ENCODE assay signal across 8 mouse cellular contexts in the genomic region with DNA sequence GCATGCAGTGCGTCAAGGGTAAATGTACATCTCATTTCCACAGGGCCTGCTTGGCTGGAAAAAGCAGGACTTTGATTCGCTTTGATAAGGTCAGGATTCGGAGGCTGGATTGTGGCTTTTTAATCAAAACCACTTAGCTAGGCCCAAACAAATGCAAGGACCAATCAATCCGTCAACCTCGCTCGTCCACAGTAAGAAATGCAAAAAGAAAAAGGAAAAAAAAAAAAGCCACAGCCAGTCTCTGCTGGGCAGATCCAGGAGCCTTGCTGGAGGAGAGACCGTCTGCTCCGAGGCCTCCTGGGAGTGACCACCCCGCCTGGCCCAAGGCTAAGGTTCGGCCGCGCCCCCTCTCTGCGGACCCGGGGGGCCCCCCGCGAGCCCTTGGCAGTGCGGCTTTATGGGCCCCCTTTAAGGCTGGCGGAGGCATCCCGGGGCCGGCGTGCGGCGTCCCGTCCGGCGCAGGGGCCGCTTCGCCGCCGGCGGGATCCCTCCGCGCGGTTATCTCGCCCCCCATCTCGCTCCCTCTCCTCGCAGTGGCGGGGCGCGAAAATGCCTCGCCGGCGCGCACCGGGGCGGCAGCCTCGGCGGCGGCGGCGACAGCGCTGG. TPM values are rescaled to one million over a fixed set of nuclear protein-coding genes. Genes with fewer than 3 reads are reported as not detected.
DNase-seq lines count a peak whose midpoint lies in the region; ATAC-seq and TF ChIP-seq lines count a peak whose summit lies in the region.

A gene (plus strand): TSS at position 223 of the 606 bp plus-strand sequence.

- no peak; the same call in 1 of the 2 replicates for TF ChIP-seq POLR2A in testis, adult 2 months (IDR thresholded peaks at IDR 0.05; ENCODE audit: control insufficient read depth, low read depth, low read length)

- ATAC-seq in lung, postnatal 0 days, result no peak
- ATAC-seq in embryonic facial prominence, embryonic 15.5 days (ENCODE audit: insufficient number of reproducible peaks, low FRiP score, low TSS enrichment, low read depth), result no peak; the same call in 1 of the 2 replicates
- ATAC-seq in hindbrain, embryonic 15.5 days (ENCODE audit: low FRiP score, low read depth), result no peak
- ATAC-seq in liver, embryonic 13.5 days (ENCODE audit: low read depth), result no peak

- DNase-seq in lung, postnatal 0 days (ENCODE audit: low spot score), result no peak
- DNase-seq in lung, postnatal 14 days, result no peak
- DNase-seq in liver, embryonic 13.5 days, result no peak
- no peak for DNase-seq in layer of hippocampus, postnatal 25 days (ENCODE audit: extremely low spot score in 1 of 2, low spot score in 1 of 2)
- no peak for DNase-seq in layer of hippocampus, adult 18-20 months (ENCODE audit: low spot score in 2 of 2)

- H3K4me3 ChIP-seq in lung, postnatal 0 days (ENCODE audit: low read depth, low read length), result peak within 1 kb of the TSS; percentile 44
- peak within 1 kb of the TSS; percentile 50 for H3K4me3 ChIP-seq in embryonic facial prominence, embryonic 15.5 days (replicated peaks)
- H3K4me3 ChIP-seq in hindbrain, embryonic 15.5 days, result peak within 1 kb of the TSS; percentile 36
- peak within 1 kb of the TSS; percentile 50 for H3K4me3 ChIP-seq in liver, embryonic 13.5 days (replicated peaks)
- peak within 1 kb of the TSS; percentile 74 for H3K4me3 ChIP-seq in testis, adult 2 months (ENCODE audit: control insufficient read depth, low read depth, low read length)

- H3K4me1 ChIP-seq in lung, postnatal 0 days (ENCODE audit: insufficient read depth, low read depth, low read length), result peaks cover 3% of the 10 kb centered on the region; the same call in 1 of the 2 replicates
- peaks cover 18% of the 10 kb centered on the region for H3K4me1 ChIP-seq in embryonic facial prominence, embryonic 15.5 days
- peaks cover 11% of the 10 kb centered on the region for H3K4me1 ChIP-seq in hindbrain, embryonic 15.5 days (replicated peaks)
- H3K4me1 ChIP-seq in liver, embryonic 13.5 days (replicated peaks), result peaks cover 13% of the 10 kb centered on the region
- H3K4me1 ChIP-seq in testis, adult 2 months (ENCODE audit: control insufficient read depth, insufficient read depth, low read length), result peaks cover 16% of the 10 kb centered on the region

- TF ChIP-seq EP300 in lung, postnatal 0 days (IDR thresholded peaks at IDR 0.05), result no peak

- no peak within 1 kb of the TSS for H3K9ac ChIP-seq in lung, postnatal 0 days (replicated peaks; ENCODE audit: low read depth)
- peak within 1 kb of the TSS; percentile 28; the same call in 1 of the 2 replicates for H3K9ac ChIP-seq in embryonic facial prominence, embryonic 15.5 days
- H3K9ac ChIP-seq in hindbrain, embryonic 15.5 days, result no peak within 1 kb of the TSS
- no peak within 1 kb of the TSS for H3K9ac ChIP-seq in liver, embryonic 13.5 days

- H3K27ac ChIP-seq in lung, postnatal 0 days (ENCODE audit: low read length), result no peak within 1 kb of the TSS
- peak within 1 kb of the TSS; percentile 55 for H3K27ac ChIP-seq in embryonic facial prominence, embryonic 15.5 days (replicated peaks)
- H3K27ac ChIP-seq in hindbrain, embryonic 15.5 days (replicated peaks), result 0 out of 2 replicates have a peak within 1 kb of the TSS, but pooled peaks have one; percentile 0
- no peak within 1 kb of the TSS for H3K27ac ChIP-seq in liver, embryonic 13.5 days
- peak within 1 kb of the TSS; percentile 71 for H3K27ac ChIP-seq in testis, adult 2 months (ENCODE audit: control insufficient read depth, insufficient read depth, low read depth, low read length)

- WGBS in lung, postnatal 0 days, result 1% methylated on average over 25 of the region's 52 CpGs
- WGBS in embryonic facial prominence, embryonic 15.5 days, result under 1% methylated on average over 52 of the region's 52 CpGs
- under 1% methylated on average over 48 of the region's 52 CpGs for WGBS in hindbrain, embryonic 15.5 days
- 2% methylated on average over 37 of the region's 52 CpGs for WGBS in liver, embryonic 13.5 days (ENCODE audit: insufficient replicate concordance)

- H3K9me3 ChIP-seq in lung, postnatal 0 days (ENCODE audit: low read length), result no peaks in the 10 kb centered on the region
- no peaks in the 10 kb centered on the region for H3K9me3 ChIP-seq in embryonic facial prominence, embryonic 15.5 days (replicated peaks)
- no peaks in the 10 kb centered on the region for H3K9me3 ChIP-seq in hindbrain, embryonic 15.5 days
- no peaks in the 10 kb centered on the region for H3K9me3 ChIP-seq in liver, embryonic 13.5 days (replicated peaks)

- H3K4me2 ChIP-seq in lung, postnatal 0 days (replicated peaks; ENCODE audit: low read depth, low read length), result peak within 1 kb of the TSS; percentile 72
- peak within 1 kb of the TSS; percentile 84 for H3K4me2 ChIP-seq in embryonic facial prominence, embryonic 15.5 days (replicated peaks)
- peak within 1 kb of the TSS; percentile 50 for H3K4me2 ChIP-seq in hindbrain, embryonic 15.5 days
- H3K4me2 ChIP-seq in liver, embryonic 13.5 days, result peak within 1 kb of the TSS; percentile 61

- no peaks in the 10 kb centered on the region for H3K36me3 ChIP-seq in lung, postnatal 0 days (ENCODE audit: insufficient read depth, low read length)
- no peaks in the 10 kb centered on the region for H3K36me3 ChIP-seq in embryonic facial prominence, embryonic 15.5 days
- no peaks in the 10 kb centered on the region for H3K36me3 ChIP-seq in hindbrain, embryonic 15.5 days
- H3K36me3 ChIP-seq in liver, embryonic 13.5 days, result no peaks in the 10 kb centered on the region
- no peaks in the 10 kb centered on the region; the same call in 1 of the 2 replicates for H3K36me3 ChIP-seq in testis, adult 2 months (ENCODE audit: control insufficient read depth, insufficient read depth, low read length)

- H3K27me3 ChIP-seq in lung, postnatal 0 days (replicated peaks; ENCODE audit: insufficient read depth, low read length), result peaks cover 89% of the 10 kb centered on the region
- peaks cover 94% of the 10 kb centered on the region for H3K27me3 ChIP-seq in embryonic facial prominence, embryonic 15.5 days
- peaks cover 87% of the 10 kb centered on the region for H3K27me3 ChIP-seq in hindbrain, embryonic 15.5 days
- H3K27me3 ChIP-seq in liver, embryonic 13.5 days, result peaks cover 99% of the 10 kb centered on the region
- H3K27me3 ChIP-seq in testis, adult 2 months (ENCODE audit: control insufficient read depth, insufficient read depth, low read length), result no peaks in the 10 kb centered on the region

- TF ChIP-seq CTCF in lung, postnatal 0 days (IDR thresholded peaks at IDR 0.05), result no peak
- TF ChIP-seq CTCF in testis, adult 2 months (IDR thresholded peaks at IDR 0.05; ENCODE audit: control insufficient read depth, insufficient read depth, insufficient replicate concordance, low read depth, low read length), result no peak

RNA-seq across cellular contexts. Expression of the gene that starts here (rescaled TPM):
- 0.44 and 0.50 TPM in 2 replicates for polyA plus RNA-seq in lung, postnatal 0 days (2015; fragmentation: Nextera tagmentation; extraction: Ambion mirVana)
- 6.4 and 8.0 TPM in 2 replicates for polyA plus RNA-seq in embryonic facial prominence, embryonic 15.5 days (2015; fragmentation: Nextera tagmentation; extraction: Ambion mirVana)
- 0.73 and 1.3 TPM in 2 replicates for polyA plus RNA-seq in hindbrain, embryonic 15.5 days (2015; fragmentation: Nextera tagmentation; extraction: Ambion mirVana)
- 0.08 and 0.10 TPM in 2 replicates for polyA plus RNA-seq in liver, embryonic 13.5 days (2015; fragmentation: Nextera tagmentation; extraction: Ambion mirVana)
- 23.1 and 23.6 TPM in 2 replicates for polyA plus RNA-seq in testis, adult 2 months (2012; rRNA removed)
- total RNA-seq in layer of hippocampus, postnatal 25 days (2021), result not detected
- total RNA-seq in layer of hippocampus, adult 18-20 months (2021), result not detected

Comparison
In these comparisons a context has a peak if more than half of its experiments do, and no peak if none do; other contexts are left out.
1. H3K27ac ChIP-seq: peak in embryonic facial prominence, embryonic 15.5 days (single experiment), hindbrain, embryonic 15.5 days (single experiment) and testis, adult 2 months (single experiment); none in lung, postnatal 0 days (single experiment) and liver, embryonic 13.5 days (single experiment).
2. Peak in every context shown above with its lines, with median percentiles within 50 percentile points of each other: H3K4me2 ChIP-seq and H3K4me3 ChIP-seq.